Mouse (Mus musculus): ENCODE data around the gene Amigo2.

Amigo2 gene

DNA sequence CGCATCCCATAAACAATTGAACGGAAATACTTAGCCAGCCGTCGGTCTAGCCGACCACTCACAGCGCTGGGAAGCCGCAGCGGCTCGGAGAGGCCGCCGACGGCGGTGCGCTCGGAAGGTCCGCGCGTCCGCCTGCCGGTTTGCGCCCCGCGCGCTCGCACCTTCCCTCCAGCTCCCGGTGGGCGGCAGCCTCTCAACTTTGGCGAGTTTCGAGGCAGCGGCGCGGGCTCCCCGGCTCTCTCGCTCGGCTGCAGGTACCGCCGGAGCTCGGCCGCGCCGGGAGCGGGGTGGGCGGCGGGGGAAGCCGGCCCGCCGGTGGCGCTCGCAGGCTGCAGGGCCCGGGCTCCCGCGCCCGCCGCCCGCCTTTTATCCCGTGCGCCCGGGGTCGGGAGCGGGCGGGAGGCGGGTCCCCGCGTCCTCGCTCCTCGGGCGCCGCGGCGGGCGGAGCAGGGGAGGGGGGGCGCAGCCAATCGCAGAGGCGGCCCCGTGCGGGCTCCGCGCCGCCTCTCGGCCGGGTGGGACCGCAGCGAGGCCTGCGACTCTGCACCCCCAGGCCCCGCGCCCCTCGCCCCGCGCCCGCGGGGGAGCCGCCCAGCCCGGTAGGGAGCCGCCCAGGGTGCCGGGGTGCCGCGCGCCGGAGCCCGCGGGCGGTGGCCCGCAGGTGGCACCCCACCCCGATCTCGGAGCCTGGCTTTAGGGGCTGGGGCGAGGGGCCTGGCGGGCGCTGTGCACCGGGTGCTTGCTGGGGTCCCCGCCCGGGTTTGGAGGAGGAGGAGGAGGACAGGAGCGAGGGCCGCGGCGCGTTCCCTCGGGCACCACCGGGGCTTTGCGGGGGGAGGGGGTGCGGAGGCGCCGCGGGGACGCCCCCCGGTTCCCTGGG, at the start of gene Amigo2, which contains the start of gene Pced1b:
Gene Amigo2, minus strand, starts transcription at position 377 of the 880 bp plus-strand sequence.
Gene Pced1b, plus strand, starts transcription at position 197 of the 880 bp plus-strand sequence.
- DNase-seq = peak in 1 of 2 experiments; percentile 23

DNA sequence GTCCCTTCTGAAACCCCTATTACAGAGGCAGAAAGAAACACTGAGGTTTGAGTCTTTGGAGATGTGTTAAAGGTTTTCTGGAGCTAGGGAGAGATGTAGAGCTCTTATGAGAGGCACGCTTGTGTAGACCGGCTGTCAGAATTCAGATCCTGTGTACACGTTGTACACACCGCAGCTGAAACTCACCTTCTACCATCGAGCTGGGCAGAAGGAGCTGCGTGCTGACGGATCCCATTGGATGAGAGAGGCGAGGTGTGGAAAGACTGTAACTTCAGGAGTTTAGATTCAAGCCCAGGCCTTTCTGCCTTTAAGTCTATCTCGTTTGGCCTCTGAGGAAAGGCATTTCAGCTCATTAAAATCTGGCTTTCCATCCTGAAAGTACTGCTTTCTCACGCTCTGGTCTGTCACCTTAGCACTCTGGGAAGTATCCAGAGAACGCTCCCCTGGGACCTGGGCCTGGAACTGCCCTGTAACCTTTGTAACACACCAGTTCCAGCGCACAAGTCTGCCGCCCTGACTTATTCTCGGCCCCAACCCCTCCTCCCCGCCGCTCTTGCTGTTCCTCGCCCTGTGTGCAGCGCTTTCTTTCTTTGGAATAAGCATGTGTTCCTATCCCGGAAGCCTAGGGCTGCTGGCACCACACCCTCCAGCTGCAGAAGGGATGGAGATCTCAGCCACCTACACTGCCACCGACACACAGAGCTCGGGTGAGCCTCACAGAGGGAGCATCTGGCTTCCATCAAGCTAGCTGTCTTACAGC, 44.4 kb upstream of the Amigo2 start:
- no peak for DNase-seq

DNA sequence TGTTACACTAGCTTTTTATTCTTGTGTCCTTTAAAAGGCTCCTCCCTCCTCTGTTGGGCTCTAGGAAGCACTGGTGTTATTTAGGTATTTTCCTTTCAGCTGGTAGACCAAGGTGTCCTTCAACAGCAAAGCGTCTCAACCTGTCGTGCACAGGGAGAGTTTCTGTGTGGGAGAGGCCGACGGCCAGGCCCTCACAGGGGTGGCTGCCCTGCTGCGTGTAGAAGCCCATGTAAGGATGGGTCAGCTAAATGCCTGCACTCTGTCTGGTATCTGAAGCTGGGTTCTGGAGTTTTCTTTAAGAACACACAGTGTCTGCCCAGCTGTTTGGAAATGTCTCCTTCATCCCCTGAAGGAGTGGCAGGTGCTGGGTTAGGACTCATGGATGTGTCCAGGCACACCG, 43.3 kb upstream of the Amigo2 start:
- DNase-seq = no peak

DNA sequence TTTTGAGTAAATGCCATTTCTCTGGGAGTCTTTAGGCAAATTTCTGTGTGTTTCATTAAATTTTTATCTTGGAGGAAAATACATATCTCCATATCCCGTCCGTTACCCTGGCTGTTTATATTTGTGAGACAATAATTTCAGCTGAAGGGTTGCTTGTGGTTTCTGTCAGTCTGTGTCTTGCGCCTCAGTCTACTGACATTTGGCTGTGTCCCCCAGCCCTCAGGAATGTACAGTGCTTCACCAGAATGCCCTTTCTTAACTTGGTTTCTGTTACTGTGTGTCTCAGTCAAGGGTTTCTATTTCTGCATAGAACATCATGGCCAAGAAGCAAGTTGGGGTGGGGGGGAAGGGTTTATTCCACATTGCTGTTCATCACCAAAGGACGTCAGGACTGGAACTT, 42.1 kb upstream of the Amigo2 start:
- DNase-seq = no peak

DNA sequence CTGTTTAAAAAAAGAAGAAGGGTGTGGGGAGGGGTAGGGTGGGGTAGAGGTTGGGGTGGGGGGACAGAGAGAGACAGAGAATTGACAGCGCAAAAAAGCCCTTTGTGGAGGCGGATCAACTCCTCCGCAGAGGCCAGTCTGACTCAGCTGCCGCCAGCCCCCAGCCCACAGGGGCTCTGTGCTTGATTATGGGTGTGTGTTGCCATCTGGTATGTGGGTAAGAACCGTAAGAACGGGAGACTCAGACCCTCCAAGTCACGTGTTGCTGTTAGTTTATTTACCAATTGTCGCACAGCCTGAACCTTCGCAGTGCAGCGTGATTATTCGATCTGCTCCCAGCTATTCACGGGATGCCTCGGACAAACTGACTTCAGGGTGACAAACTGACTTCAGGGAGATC, 41.6 kb upstream of the Amigo2 start:
- DNase-seq = no peak

DNA sequence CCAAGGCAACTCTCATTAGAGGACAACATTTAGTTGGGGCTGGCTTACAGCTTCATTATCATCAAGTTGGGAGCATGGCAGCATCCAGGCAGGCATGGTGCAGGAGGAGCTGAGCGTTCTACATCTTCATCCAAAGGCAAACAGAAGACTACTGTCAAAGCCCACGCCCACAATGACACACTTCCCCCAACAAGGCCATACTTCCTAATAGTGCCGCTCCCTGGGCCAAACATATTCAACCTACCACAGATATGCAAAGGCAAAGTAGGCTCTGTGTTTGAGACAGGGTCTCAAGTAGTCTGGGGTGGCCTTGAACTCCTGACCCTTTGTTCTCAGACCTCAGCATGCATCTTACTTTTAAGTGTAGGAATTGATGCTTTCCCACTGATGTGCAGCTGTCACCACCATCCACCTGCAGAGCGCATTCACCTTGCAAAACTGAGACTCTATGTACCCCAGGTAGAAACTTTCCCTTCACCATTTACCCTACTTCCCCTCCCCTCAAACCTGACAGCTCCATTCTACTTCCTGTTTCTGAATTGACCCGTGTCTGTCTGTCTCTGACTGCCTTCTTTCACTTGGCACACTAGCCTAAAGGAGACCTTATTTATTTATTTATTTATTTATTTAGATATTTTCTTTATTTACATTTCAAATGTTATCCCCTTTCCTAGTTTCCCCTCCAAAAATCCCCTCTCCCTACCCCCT, 40.5 kb upstream of the Amigo2 start:
- no peak for DNase-seq

DNA sequence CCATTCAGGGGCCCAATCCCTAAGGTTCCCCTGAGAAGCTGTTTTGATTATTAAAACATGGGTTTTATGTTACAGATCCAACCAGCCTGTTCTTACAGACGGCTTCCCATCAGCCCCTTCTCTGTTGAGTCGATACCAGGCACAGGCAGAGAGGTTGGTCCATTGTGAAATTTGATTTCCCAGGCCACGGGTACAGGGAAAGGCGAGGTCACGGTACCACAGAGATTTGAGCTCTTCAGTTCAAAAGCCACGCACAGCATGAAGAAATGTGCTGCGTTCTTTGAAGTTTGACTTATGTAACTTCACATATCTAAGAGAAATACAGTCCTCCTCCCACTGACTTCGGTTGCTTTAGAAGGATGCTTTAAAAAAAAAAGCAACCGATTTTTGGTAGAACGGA, 39.6 kb upstream of the Amigo2 start:
- no peak for DNase-seq

DNA sequence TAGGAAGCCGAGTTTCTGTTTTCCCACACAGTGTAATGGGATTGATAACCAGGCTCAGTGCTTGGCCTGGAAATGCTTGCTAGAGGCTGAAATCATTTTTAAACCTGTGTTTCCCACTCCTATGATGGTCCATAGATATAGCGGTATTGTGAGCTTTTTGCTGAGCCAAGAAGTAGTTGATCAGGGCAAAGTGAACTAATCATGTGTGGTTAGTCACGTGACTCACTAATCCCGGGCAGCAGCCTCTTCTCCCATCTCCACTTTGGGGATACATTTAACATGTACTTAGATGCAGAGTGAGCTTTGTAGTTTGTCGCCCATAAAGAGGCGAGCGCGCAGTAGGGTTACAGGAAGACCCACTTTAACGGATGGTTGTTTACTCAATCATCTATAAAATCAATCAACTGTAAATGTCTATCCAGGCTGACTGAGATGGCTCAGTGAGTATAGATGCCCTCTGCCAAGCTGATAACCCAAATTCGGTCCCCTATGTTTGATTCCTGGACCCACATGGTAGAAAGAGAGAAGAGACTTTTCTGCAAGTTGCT, 38.7 kb upstream of the Amigo2 start:
- no peak for DNase-seq

DNA sequence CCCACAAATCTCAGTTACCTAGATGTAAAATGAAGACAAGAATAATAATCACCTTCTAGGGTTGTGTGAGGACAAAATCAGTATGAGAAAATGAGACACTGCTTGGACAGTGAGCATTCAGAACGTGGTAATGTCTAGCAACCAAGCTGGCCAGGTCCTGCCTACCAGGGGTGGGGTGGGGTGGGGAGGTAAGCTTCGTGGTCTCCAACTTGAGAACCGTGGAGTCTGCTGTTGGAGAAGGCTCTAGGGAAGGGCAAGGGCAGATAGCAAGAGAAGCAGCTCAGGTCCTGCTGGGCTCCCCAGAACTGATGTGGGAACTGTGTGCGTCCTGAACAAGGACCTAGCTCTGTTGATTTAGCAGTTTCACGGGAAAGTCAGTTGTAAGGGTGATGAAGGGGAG, 37.1 kb upstream of the Amigo2 start:
- DNase-seq = no peak

DNA sequence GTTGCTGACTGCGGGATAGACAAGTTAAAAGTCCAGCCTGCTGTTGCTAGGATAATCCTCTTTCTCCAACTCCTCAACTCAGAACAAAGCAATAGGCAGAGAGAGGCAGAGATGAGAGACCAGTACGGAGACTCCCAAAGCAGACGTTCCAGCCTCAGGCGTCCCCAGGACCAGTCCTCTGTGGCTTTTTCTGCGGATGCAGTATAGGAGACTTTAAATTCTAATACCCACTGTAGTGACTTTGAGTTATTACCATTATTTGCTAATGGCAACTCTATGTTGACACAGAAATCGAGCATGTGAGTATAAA, 35.4 kb upstream of the Amigo2 start:
- no peak for DNase-seq

DNA sequence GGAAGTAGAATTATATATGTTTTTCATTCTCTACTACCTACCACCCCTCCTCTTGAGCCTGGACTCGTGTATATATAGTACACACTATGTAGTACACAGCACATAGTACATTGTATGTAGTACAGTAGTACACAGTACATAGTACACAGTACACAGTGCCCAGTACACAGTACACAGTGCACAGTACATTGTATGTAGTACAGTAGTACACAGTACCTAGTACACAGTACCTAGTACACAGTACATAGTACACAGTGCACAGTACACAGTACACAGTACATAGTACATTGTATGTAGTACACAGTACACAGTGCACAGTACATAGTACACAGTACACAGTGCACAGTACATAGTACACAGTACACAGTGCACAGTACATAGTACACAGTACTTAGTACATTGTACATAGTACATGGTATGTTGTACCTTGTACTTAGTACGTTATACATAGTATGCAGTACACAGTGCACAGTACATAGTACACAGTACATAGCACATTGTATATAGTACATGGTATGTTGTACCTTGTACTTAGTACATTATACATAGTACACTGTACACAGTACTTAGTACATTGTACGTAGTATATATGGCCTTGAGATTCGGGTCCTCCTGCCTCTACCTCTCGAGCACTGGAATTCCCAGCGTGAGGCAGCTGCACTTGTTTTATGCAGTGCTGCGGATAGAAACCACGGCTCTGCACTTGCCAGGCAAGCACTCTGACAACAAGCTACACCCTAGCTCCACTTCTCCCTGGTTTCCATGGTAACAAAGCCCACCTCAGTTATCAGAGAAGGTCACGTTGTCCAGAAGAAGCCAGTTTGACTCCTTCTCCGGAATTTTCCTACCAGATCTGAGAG, 34.9 kb upstream of the Amigo2 start:
- DNase-seq = no peak

DNA sequence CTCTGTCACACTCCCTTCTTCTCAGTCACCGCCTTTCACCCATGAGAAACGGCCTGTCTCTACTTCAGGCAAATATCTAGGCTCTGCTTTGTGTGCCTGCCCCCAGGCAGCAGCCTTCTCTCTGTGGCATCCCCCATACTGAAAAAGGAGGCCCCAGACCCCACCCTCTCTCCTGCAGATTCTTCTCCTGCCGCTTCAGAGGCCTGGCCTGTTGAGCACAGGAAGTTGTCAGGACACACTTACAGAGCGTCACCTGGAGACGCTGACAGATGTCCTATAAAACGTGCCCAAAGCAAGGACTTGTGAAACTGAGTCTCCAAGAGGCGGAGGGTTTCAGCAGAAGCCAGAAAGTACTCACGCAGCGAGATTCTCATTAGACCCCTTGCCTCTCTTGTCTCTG, 33.7 kb upstream of the Amigo2 start:
- no peak for DNase-seq

DNA sequence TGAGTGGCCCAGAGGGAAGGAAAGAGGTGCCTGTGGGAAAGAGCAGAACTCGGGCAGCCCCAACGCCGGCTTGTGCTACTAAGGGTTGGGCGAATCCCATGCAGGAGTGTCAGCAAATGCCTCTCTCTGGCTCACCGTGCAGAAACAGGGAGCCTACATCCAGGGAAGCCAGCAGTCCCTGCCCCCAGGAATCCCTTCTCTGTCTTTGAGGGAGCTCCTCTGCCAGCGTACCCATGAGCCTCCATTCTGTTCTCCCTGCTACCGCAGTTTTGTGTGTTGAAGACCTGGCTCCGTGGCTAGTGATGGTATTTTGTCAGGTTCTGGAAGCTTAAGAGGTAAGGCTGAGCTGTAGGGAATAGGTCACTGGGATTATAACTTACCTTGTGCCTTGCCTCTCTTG, 33.0 kb upstream of the Amigo2 start:
- no peak for DNase-seq

DNA sequence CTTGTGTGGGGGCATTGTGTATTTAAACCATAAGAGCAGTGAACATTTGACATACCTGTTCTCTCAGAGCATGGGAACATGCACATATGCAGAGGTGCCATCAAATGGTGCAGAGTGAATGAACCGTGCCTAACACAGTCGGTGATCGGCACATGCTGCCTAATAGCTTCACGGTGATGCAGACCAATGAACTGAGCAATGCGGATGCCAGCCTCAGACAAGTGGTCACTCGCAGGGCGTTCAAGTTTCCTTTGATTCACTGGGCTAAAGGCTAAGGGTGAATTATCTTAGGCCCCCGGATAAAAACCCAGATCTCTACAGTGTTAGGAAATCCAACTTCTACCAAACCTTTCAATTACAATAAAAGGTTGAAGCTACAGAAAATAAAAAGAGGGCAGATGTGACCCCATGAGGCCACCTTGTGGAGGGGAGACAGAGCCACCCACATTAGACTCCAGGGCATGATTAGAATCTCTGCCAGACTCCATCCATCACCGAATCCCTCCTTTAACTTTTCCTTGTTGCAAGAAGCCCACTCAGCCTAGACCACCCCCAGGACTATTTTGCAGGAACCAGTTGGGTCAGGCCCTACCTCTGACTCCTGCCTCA, 31.4 kb upstream of the Amigo2 start:
- no peak for DNase-seq

DNA sequence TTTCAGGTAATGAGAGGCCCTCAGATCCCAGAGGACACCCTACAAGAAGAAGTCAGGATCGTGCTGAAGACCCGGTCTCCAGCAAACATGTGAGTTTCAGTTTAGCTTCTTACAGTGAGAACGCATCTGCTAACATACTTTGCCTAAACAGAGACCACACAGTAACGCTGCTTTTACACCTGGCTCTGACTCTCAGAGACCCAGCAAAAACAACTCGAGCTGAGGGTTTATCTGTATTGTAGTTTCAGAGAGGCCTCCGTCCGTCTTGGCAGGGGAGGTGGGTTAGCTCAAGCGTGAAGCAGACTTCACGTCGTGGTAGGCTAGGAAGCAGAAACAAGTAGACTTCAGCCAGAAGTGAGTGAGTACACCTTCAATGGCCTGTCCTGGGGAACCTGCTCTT, 30.2 kb upstream of the Amigo2 start:
- DNase-seq = no peak

DNA sequence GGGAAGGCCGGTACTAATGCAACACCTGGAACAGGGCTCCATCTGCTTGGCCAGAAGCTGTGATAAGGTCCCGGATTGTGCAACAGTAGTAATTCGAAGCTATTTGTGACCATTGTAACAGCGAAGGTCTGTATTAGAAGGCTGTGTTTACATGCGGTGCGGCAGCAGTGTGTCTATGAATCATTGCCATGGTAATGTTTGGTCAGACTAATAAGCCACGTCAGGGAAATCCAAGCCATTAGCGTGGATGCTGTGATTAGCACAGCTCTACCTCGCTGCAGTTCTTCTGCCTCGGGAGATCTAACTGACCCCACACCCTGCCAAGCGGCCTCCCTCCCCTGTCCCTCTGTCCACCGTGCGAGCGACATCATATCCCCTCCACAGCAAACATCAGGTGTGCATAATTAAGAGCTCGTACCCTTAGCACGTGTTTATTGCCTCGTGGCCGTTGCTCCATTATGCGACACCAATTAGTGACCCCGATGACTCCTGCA, 29.6 kb upstream of the Amigo2 start:
- DNase-seq = no peak

DNA sequence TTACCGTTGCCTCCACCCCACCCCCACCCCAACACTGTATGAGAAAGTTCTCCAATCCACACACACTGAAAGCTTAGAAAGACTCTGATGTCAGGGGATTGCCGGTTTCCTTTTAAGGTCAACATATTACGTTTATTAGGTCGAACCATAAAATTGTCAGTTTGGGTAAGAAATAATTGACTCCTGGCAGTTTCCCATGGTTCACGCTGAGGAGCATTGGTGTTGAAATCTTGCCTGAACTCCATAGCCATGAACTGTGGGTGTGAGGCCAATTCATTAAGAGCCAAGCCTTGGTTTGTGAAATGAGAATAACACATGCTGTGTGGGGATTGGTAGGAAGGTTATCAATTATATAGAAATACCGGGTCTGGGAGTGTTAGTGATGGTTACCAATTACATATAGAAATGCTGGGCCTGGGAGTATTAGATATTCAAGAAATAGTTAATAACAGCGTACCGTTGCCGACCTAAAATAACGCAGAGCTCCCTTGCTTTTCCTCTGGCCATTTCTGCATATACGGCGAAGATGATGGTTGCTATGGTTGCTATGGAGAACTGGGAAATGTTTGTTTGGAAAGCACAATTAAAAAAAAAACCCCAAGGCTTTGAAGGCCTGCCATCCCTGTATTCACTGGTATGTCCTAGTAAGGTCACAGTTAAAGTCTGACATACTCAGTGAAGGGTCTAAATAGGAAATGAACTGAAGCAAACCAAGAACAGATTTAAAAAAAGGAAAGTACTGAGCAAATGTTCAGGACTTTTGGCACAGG, 28.7 kb upstream of the Amigo2 start:
- no peak for DNase-seq

DNA sequence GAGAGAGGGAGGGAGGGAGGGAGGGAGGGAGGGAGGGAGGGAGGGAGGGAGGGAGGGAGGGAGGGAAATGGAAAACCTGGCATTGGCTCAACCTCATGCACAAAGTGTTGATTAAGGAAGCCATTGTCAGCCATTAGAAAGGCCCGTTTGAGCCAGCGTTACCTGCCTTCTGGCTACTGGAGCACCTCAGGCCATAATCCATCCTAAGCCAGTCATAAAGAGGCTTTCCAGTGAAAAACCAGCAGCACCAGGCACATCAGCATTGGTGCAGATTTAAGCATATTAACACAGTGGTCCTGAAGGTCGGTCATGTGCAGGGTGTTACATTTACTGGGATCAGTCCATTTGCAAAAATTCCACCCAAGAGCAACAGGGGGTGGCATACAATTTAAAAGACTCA, 25.7 kb upstream of the Amigo2 start:
- no peak for DNase-seq

DNA sequence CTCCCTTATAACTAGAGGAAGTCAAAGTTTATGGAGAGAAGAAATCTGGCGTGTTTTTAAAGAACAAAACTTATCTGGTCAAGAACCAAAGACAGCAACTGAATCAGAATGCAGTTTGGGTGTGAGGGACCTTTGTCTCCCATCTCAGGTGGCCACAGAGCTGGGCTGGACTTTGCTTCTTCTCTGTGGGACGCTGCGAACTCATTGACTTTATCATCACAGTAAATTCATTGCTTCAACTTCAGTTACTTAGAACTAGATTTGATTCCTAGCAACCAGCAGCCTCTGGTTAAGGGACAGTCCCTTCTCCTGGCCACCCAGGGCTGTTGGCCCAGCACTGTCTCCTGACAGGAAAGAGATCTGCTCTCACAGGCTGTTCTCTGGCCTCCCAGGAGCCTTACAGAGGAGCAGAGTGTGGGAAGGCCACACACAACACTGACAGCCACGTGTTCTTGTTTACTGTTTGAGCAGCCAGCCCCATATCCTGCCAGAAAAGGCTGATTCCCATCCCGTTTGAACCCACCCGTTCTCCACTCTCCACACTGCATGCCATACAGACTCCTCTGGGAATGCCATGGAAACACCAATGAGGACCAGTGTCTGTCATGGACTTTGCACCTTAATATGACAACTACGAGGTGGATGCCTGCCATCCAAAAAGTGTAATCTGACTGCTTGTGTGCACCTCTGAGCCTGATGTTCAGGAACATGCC, 25.1 kb upstream of the Amigo2 start:
- no peak for DNase-seq

DNA sequence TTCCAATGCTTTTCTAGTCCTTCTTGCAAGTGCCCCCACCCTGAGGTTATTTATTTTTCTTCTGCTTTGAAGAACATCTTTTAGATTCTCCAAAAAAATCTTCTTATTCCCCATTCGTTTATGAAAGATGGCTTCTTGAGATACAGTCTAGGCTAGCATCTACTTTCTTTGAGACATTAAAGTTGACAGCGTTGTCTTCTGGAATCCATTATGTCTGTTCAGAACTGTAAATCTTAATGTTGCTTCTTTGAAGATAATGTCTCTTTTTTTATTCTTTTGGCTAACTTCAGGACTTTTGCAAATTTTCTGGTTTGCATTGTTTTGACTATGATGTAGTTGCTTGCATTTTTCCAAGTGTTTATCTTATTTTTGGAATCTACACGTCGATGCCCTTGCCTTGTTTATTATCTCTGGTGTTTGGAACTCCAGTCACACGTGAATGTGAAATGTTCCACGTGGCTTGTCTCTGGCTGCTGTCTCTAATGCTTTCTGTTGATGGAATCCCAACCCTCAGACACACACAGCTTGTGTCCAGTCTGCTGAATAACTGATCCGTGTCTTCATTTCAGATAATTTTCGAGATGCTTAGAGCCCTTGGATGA, 20.1 kb upstream of the Amigo2 start:
- no peak for DNase-seq
